Mouse (Mus musculus): ENCODE data around the gene Tmem86b.

Gene Tmem86b

GRCm38 (mm10) chr7:4631031-4631430, at the start of gene Tmem86b:
Gene Tmem86b (minus strand): TSS chr7:4631422.
- no peak for DNase-seq (ENCODE audit: low spot score)

- DNase-seq (ENCODE audit: low spot score): no peak
These were observed 44.0 kb upstream of the Tmem86b start for GRCm38 (mm10) chr7:4675200-4675599.

- DNase-seq (ENCODE audit: low spot score): no peak
These were observed 43.0 kb upstream of the Tmem86b start for GRCm38 (mm10) chr7:4674114-4674731.

DNA sequence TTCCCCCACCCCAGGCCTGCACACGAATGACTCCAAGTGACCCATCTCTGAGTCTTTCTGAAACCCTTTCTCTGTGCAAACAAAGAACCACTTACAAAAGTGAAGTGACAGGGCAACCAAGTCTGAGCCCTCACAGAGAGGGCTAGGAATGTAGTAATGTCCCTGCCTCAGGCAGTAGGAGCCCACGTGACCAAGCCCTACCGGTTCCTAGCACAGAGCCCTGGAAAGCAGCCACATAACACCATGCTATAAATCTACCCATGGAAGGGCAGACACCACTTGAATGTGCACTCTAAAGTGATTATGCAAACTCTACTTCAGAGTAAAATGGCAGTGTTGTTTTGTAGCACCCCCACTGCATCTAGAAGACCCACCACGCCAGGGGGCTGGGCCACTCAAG, 40.7 kb upstream of the Tmem86b start:
- no peak for DNase-seq (ENCODE audit: low spot score)

- DNase-seq (ENCODE audit: low spot score): no peak
These were observed 39.5 kb upstream of the Tmem86b start for GRCm38 (mm10) chr7:4670655-4671255.

DNA sequence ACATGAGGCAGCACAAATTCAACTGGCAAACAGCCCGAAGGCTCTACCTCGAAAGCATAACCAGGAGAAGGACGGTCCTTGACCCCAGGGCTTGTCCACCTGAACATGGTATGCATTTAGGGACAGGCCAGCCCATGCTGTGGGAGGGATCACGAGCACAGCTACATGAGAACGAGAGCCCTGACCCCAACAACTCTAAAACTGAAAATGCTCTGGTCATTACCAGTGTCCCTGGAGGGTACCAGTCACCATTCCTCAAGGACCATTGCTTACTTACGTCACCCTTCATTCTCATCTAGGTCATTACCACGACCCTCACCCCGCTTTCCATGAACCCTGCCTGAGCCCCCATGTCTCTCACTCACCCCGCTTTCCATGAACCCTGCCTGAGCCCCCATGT, 37.9 kb upstream of the Tmem86b start:
- DNase-seq (ENCODE audit: low spot score): no peak

DNA sequence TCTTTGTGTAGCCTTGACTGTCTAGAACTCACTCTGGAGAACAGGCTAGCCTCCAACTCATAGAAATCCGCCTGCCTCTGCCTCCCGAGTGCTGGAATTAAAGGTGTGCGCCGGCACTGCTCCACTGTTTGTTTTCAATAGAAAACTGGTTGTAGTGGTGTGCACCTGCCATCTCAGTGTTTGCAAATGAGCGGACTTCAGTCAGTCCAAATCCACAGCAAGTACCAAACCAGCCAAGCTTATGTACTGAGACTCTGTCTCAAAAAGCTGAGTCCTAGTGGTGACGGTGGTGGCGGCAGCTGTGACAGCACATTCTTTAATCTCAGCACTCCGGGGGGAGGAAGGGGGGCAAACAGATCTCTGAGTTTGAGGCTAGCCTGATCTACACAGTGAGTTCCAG, 37.3 kb upstream of the Tmem86b start:
- no peak for DNase-seq (ENCODE audit: low spot score)

DNA sequence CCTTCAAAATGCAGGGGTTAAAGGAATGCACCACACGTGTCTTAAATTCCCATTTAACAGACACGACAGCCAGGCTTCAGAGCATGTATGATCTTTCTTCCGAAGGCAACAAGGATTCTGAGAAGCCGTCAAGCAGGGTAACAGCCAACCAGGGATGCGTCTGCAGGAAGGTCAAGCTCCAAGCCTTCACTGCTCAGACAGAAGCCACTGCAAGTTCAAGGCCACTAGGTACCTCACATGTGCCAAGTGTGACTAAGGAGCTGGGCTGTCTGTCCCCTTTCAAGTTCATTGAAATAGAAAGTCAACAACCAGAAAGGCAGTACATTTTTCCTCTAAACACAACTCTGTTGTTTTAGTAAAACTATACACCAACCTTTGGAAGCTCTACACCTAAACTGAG, 35.6 kb upstream of the Tmem86b start:
- no peak for DNase-seq (ENCODE audit: low spot score)

DNA sequence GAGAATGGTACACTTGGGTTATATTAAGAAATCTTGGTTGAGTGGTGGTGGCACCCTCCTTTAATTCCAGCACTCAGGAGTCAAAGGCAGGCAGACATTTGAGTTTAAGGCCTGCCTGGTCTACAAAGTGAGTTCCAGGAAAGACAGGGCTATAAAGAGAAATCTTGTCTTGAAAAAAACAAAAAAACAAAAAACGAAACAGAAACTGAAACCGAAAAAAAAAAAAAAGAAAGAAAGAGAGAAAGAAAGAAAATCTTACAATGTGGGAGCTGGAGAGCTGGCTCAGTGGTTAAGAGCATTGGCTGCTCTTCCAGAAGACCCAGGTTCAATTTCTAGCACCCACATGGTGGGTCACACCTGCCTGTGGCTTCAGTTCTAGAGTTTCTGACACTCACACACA, 32.5 kb upstream of the Tmem86b start:
- no peak for DNase-seq (ENCODE audit: low spot score)

DNA sequence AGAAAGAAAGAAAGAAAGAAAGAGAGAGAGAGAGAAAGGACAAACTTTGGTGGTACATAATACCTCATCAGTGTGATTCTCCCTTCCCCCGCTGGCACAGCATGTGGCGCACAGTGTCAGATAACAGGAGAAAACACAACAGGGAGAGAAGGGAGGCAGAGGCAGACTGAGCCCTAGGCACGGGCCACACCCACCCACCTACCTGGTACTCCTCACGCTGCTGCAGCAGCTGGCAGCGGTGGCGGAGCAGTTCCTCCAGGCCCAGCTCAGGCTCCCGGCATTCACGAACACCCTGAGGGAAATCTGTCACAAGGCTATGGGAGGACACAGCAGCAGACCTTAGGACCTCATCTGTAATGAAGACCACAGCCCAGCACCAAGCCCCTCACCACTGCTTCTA, 32.0 kb upstream of the Tmem86b start:
- no peak for DNase-seq (ENCODE audit: low spot score)

DNA sequence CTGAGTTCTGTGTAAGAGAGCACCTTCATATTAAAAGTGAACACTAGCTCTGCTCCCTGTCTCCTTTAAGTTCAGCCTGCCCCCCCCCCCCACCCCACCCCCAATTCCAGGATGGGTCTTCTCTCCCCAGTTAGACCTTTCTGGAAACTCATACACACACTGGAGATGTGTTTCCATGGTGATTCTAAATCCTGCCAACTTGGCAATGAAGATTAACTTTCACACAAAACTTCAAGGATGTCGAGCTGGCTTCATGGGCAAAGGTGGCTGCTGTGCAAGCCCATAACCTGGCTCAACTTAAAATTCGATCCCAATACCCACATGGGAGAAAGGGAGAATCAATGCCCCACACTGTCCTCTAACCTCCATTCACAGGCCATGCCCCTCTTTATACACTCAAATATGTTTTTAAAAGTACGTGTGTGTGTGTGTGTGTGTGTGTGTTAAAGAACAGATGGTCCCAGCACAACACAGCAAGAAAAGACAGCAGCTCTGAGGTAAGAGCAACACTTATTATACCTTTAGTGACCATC, 28.8 kb upstream of the Tmem86b start:
- DNase-seq (ENCODE audit: low spot score): no peak

GRCm38 (mm10) chr7:4658912-4659551, 27.8 kb upstream of the Tmem86b start, which contains the start of gene Ppp6r1:
Gene Ppp6r1 (minus strand): TSS chr7:4659019.
- DNase-seq (ENCODE audit: low spot score): peak; percentile 97

- DNase-seq (ENCODE audit: low spot score): peak; percentile 58
These were observed 27.1 kb upstream of the Tmem86b start for GRCm38 (mm10) chr7:4658128-4658907.

DNA sequence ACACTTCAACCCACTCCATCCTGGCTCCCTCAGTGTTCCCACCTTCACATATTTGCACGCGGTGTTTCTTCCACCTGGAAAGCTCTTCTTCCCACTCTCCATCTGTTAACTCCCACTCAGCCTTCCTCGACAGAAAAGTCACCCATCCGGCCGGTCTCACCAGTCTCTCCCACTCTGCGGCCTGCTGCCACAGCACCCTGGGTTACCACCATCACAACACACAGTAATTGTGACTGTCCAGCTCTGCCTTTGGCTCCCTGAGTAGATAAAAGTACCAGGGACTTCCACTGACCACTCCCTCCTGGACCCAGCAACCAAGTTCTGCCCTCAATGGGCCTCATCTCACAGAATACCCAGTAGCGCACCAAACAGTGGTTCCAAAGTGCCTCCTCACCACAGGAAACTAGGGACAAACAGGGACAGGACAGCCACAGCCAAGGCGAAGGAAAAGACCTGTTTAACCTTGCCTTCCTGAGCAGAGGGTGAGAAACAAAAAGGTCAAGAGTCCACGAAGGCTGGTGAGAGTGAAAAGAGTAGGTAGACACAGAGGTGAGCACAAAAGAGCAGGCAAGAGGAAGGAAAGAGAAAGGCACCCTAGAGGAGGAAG, 26.4 kb upstream of the Tmem86b start:
- no peak for DNase-seq (ENCODE audit: low spot score)

- DNase-seq (ENCODE audit: low spot score): no peak
These were observed 25.6 kb upstream of the Tmem86b start for GRCm38 (mm10) chr7:4656818-4657217.

DNA sequence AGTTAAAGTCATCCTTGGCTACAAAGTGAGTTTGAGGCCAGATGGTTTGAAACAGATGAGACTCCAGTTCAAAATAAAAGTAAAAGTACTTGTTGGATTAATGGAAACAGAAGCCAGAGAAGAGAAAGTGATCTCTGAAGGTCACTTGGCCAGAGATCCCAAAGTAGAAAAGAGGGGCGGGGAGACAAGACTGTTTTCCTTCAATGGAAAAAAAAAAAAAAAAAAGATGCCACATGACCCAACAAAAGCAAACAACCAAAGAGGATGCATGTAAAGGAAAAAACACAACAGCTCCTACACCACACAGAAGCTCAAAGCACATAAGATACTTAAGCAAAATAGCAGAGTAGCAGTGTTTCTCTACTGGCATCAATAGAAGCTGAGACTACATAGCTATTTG, 24.7 kb upstream of the Tmem86b start:
- DNase-seq (ENCODE audit: low spot score): no peak

DNA sequence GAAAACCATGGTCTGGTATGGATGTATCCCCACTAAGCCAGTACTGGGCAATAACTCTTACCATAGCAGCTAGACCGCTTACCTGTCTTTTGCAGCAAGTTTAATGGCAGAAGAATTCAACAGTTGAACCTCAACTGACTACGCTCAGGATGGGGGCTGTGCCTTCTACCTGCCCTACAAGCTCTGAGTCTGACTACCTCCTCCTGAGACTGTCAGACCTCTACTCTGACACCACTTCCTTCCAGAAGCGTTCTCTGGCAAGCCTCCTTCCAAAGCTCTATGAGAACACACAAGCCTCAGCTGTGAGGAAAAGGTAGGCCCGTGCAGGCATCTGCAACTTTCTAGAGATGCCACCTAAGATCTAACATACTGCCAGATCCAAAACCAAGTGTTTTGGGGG, 24.2 kb upstream of the Tmem86b start:
- DNase-seq (ENCODE audit: low spot score): no peak

- DNase-seq (ENCODE audit: low spot score): no peak
These were observed 23.0 kb upstream of the Tmem86b start for GRCm38 (mm10) chr7:4654221-4654620.

- DNase-seq (ENCODE audit: low spot score): no peak
These were observed 22.6 kb upstream of the Tmem86b start for GRCm38 (mm10) chr7:4653780-4654179.

- DNase-seq (ENCODE audit: low spot score): no peak
These were observed 22.1 kb upstream of the Tmem86b start for GRCm38 (mm10) chr7:4653351-4653750.

GRCm38 (mm10) chr7:4652726-4653125, 21.5 kb upstream of the Tmem86b start:
- no peak for DNase-seq (ENCODE audit: low spot score)

GRCm38 (mm10) chr7:4651581-4651980, 20.4 kb upstream of the Tmem86b start:
- DNase-seq (ENCODE audit: low spot score): no peak
